Mouse (Mus musculus): ENCODE results near the gene Abcc4. TPM values are rescaled to one million over a fixed set of nuclear protein-coding genes. Genes with fewer than 3 reads are reported as not detected.
"Not testable (repeated sequence)": the region's sequence is repeated elsewhere in the genome, so short reads cannot be mapped to it uniquely, and the experiment has no call there.

Abcc4 gene
- total and polyA plus RNA-seq, 2 experiments from 2014 or later, result 2.0 to 4.1 TPM

DNA sequence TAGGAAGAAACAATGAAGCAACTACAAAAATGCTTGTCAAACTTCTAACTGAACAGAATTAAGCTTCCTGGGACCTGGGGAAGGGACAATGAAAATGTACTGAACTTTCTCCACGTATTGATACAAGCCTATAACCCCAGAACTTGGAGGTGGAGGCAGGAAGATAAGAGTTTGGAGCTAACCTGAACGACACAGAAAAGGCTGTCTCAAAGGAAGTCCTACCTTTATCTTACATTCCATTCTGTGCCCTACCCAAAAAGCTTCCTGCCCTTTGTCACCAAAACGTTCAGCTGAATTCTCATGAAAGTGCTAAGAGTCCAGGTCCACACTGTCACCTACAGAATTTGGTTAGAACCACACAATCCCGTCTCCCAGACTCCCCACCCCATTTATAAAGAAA is 48.8 kb downstream of the Abcc4 start:
- no peaks in the 10 kb centered on the region for H3K4me1 ChIP-seq (ENCODE audit: insufficient read depth)
- WGBS, result 53% methylated on average over 4 of the region's 4 CpGs
- H3K9ac ChIP-seq, result no peak overlapping the region
- no peaks in the 10 kb centered on the region for H3K9me3 ChIP-seq (ENCODE audit: low read length)
- ATAC-seq (no peak), DNase-seq (no peak)
- no peak overlapping the region for H3K4me3 ChIP-seq (ENCODE audit: low read depth, low read length)
- H3K36me3 ChIP-seq (ENCODE audit: insufficient read depth), result no peaks in the 10 kb centered on the region
- no peak for TF ChIP-seq CTCF (IDR thresholded peaks at IDR 0.05; ENCODE audit: low read depth)
- H3K27ac ChIP-seq (ENCODE audit: low read depth, low read length), result no peak overlapping the region
- H3K27me3 ChIP-seq (ENCODE audit: insufficient read depth, low read length), result no peaks in the 10 kb centered on the region
- H3K4me2 ChIP-seq (ENCODE audit: low read depth), result no peak overlapping the region

DNA sequence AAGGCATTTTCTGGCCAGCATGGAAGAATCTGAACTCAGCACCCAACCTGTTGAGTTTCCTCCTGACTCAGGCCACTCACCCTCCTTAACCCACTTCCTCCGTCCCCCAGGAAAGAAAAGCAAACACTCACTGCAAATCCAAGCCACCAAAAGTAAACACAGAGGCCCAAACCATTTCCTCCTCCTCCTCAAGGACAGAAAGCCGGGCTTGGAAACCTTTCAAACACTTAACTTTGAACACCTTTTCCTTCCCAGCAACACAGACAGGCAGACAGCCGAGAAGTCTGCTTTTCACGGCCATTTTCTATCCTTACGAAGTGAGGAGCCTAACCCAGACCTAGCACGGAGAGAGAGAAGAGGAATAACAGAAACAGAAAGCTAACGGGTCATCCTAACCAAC is 50.0 kb downstream of the Abcc4 start:
- no peak overlapping the region for H3K9ac ChIP-seq
- 87% methylated on average over 7 of the region's 7 CpGs for WGBS
- TF ChIP-seq CTCF (IDR thresholded peaks at IDR 0.05; ENCODE audit: low read depth), result no peak
- no peaks in the 10 kb centered on the region for H3K36me3 ChIP-seq (ENCODE audit: insufficient read depth)
- no peaks in the 10 kb centered on the region for H3K9me3 ChIP-seq (ENCODE audit: low read length)
- no peaks in the 10 kb centered on the region for H3K27me3 ChIP-seq (ENCODE audit: insufficient read depth, low read length)
- H3K4me3 ChIP-seq (ENCODE audit: low read depth, low read length), result no peak overlapping the region
- no peaks in the 10 kb centered on the region for H3K4me1 ChIP-seq (ENCODE audit: insufficient read depth)
- H3K27ac ChIP-seq (ENCODE audit: low read depth, low read length), result no peak overlapping the region
- no peak overlapping the region for H3K4me2 ChIP-seq (ENCODE audit: low read depth)
- no peak for ATAC-seq
- no peak for DNase-seq

DNA sequence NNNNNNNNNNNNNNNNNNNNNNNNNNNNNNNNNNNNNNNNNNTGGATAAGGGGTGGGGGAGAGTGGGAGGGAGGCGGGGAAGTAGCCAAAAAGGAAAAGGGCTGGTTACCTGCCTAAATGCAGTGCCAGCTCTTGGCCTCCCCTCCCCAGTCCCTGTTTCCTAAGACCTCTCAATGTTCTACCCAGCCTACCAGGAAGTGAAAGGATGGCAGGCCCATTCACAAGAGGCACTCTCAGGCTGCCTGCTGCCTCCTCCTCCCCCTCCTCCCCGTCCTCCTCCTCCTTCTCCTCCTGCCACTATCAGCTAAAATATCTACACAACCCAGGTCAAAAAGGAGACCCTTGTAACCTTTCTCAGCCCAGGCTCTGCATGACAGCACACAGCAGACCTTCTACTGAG is 51.1 kb downstream of the Abcc4 start:
- no peak overlapping the region for H3K4me3 ChIP-seq (ENCODE audit: low read depth, low read length)
- H3K36me3 ChIP-seq (ENCODE audit: insufficient read depth), result no peaks in the 10 kb centered on the region
- H3K9me3 ChIP-seq (ENCODE audit: low read length), result no peaks in the 10 kb centered on the region
- no peaks in the 10 kb centered on the region for H3K4me1 ChIP-seq (ENCODE audit: insufficient read depth)
- H3K9ac ChIP-seq, result no peak overlapping the region
- no peak overlapping the region for H3K4me2 ChIP-seq (ENCODE audit: low read depth)
- H3K27ac ChIP-seq (ENCODE audit: low read depth, low read length), result no peak overlapping the region
- WGBS, result 73% methylated on average over 2 of the region's 2 CpGs
- DNase-seq (no peak), ATAC-seq (no peak)
- TF ChIP-seq CTCF (IDR thresholded peaks at IDR 0.05; ENCODE audit: low read depth), result no peak
- H3K27me3 ChIP-seq (ENCODE audit: insufficient read depth, low read length), result no peaks in the 10 kb centered on the region

DNA sequence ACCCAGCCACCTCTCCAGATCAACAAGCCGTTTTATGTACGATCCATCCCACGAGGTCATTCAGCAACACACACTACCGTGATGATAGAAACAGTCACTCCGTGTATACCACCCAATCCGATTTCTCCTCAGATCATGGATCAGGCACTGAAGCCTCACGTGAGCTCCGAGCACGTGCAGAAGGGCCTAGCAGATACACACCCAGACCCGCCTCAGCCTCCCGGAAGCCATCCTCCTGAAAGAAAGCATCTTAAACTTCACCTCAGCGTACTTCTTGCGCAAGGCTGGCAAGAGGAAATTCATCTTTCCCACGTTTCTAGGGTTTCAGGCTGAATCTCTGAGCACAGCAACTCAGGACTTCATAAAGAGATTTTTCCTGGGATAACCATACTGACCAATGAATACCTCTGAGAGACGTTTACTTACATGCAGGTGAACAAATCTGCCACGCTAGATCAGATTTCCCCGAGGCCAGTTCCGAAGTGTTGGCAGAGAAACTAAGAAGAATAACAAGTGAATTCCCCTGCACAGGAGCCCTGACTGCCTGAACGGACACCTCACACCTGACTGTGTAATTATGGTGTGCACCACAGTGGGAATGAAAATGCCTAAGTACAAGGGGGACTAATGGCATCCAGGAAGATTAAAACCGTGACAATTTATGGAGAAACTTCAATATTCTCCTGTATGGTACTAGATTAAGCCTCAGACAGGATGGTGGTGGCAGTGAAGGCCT is 54.1 kb downstream of the Abcc4 start:
- Histone ChIP-seq H3K4me3 (ENCODE audit: low read depth, low read length) (no peak overlapping the region), H3K27ac (ENCODE audit: low read depth, low read length) (no peak overlapping the region), H3K9ac (no peak overlapping the region), H3K4me2 (ENCODE audit: low read depth) (no peak overlapping the region), H3K4me1 (ENCODE audit: insufficient read depth) (no peaks in the 10 kb centered on the region), H3K27me3 (ENCODE audit: insufficient read depth, low read length) (no peaks in the 10 kb centered on the region), H3K9me3 (ENCODE audit: low read length) (no peaks in the 10 kb centered on the region), H3K36me3 (ENCODE audit: insufficient read depth) (no peaks in the 10 kb centered on the region)
- no peak for TF ChIP-seq CTCF (IDR thresholded peaks at IDR 0.05; ENCODE audit: low read depth)
- WGBS, result 92% methylated on average over 20 of the region's 20 CpGs
- ATAC-seq, result no peak
- DNase-seq, result no peak

DNA sequence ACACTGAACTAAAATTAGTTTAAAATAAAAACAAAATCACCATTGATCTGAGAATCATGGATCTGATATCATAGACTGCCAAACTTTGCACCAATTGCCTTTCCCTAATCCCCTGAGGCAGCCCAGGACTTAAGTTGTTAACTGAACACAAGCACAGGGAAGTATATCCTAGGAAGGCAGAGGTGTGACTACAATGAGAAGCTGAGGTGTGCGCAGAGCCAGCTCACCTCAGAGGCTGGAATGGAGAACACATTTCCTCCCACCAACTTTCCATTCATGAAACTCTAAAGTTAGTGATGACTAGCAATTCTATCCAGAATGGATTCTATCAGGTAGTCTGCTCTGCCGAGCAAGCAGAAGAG is 56.1 kb downstream of the Abcc4 start:
- no peaks in the 10 kb centered on the region for H3K9me3 ChIP-seq (ENCODE audit: low read length)
- H3K27ac ChIP-seq (ENCODE audit: low read depth, low read length), result no peak overlapping the region
- WGBS, result 95% methylated on average over 2 of the region's 2 CpGs
- DNase-seq (no peak), ATAC-seq (no peak)
- H3K27me3 ChIP-seq (ENCODE audit: insufficient read depth, low read length), result no peaks in the 10 kb centered on the region
- no peak overlapping the region for H3K9ac ChIP-seq
- TF ChIP-seq CTCF (IDR thresholded peaks at IDR 0.05; ENCODE audit: low read depth), result no peak
- no peak overlapping the region for H3K4me3 ChIP-seq (ENCODE audit: low read depth, low read length)
- H3K36me3 ChIP-seq (ENCODE audit: insufficient read depth), result no peaks in the 10 kb centered on the region
- no peaks in the 10 kb centered on the region for H3K4me1 ChIP-seq (ENCODE audit: insufficient read depth)
- no peak overlapping the region for H3K4me2 ChIP-seq (ENCODE audit: low read depth)

DNA sequence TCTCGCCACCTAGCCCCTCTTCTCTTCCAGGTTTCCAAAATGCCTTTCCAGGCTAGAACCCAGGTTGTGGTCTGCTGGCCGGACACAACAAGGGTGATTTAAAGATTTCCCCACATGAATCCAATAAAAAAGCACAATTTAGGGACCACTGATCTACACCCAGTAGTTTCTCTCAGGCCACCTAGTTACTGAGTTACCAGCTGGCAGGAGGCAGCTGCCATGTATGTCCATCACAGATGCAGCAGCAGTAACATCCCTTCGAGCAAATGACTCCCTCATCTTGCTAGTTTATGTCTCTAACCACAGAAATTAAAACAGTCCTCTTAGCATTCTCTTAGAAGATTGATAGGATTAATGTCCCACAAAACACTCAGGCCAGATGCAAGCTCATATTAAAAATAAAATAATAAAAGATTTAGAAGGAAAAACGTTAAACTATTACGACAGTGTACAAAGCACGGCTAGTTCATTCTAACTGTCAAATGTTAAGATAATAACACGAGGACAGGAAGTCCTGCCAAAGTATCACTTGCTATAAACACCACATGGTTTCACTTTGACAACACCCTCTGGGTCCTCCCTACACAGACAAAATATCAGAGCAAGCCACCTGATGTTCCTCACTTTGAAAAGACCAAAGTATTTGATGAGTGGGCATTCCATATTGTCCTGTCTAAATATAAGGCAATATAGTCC is 56.7 kb downstream of the Abcc4 start:
- Histone ChIP-seq H3K27me3 (ENCODE audit: insufficient read depth, low read length) (no peaks in the 10 kb centered on the region), H3K4me3 (ENCODE audit: low read depth, low read length) (no peak overlapping the region), H3K9ac (no peak overlapping the region), H3K9me3 (ENCODE audit: low read length) (no peaks in the 10 kb centered on the region), H3K4me1 (ENCODE audit: insufficient read depth) (no peaks in the 10 kb centered on the region), H3K27ac (ENCODE audit: low read depth, low read length) (no peak overlapping the region), H3K4me2 (ENCODE audit: low read depth) (no peak overlapping the region), H3K36me3 (ENCODE audit: insufficient read depth) (no peaks in the 10 kb centered on the region)
- ATAC-seq (no peak), DNase-seq (no peak)
- TF ChIP-seq CTCF (IDR thresholded peaks at IDR 0.05; ENCODE audit: low read depth), result no peak
- 76% methylated on average over 7 of the region's 7 CpGs for WGBS

DNA sequence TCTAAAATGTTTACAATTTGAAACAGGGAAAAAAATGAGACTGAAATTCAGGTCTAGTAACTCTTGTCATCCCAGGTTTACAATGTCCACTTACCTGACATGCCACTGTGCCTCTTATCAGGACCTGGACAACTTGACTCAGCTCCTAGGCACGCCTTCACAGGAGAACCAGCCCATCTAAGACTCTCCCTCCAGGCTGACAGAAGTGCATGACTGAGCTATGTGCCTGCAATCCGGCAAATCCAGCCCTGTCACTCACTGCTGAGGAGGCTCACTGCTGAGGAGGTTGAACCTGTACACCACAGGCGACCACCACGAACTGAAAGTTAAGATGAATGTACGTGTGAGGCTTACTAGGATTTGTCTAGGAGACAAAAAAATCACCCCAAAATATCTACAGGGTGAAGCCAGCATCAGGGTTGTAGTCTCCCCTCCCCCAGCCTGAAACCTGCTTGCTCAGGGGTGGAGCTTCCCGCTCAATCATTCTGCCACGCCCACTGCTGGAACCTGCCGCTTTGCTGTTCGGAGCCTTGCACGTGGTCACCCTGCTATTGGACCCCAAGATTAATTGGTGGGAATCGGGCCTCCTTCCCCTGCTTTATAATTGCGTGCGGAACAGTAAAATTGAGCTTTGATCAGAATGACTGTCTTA is 63.0 kb downstream of the Abcc4 start:
- H3K4me1 ChIP-seq (ENCODE audit: insufficient read depth); H3K27ac ChIP-seq (ENCODE audit: low read depth, low read length); H3K9ac ChIP-seq; ATAC-seq; H3K9me3 ChIP-seq (ENCODE audit: low read length); DNase-seq; H3K4me3 ChIP-seq (ENCODE audit: low read depth, low read length); H3K4me2 ChIP-seq (ENCODE audit: low read depth); H3K36me3 ChIP-seq (ENCODE audit: insufficient read depth); H3K27me3 ChIP-seq (ENCODE audit: insufficient read depth, low read length): not testable (repeated sequence)
- 95% methylated on average over 13 of the region's 13 CpGs for WGBS
